Mouse (Mus musculus): ENCODE results near the gene Lsg1.

Lsg1 gene

DNA sequence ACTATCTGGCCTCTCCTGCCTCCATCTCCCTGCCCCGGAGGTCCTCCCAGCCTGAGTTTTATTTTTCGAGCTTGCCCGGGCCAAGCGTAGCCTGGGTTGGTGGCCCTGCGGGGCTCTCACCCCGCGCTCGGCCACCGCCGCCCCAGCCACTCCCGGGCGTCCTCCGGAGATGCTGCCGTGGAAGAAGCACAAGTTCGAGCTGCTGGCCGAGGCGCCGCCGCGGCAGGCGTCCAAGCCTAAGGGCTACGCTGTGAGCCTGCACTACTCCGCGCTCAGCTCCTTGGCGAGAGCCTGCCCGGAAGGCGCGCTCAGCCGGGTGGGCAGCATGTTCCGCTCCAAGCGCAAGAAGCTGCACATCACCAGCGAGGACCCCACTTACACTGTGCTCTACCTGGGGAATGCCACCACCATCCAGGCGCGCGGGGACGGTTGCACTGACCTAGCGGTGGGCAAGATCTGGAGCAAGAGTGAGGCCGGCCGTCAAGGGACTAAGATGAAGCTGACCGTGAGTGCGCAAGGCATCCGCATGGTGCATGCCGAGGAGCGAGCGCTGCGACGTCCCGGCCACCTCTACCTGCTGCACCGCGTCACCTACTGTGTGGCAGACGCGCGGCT is 13.1 kb upstream of the Lsg1 start:
- DNase-seq = peak; percentile 68

- DNase-seq = peak; percentile 96
Observed at GRCm38 (mm10) chr16:30599491-30600268, 12.3 kb upstream of the Lsg1 start, which contains the start of gene Fam43a. TSS of gene Fam43a (plus strand) at chr16:30599723.

GRCm38 (mm10) chr16:30596959-30597681 is 9.7 kb upstream of the Lsg1 start:
- DNase-seq = peak; percentile 97

GRCm38 (mm10) chr16:30595835-30596557 is 8.6 kb upstream of the Lsg1 start:
- no peak for DNase-seq

- DNase-seq = no peak
Observed at GRCm38 (mm10) chr16:30595356-30595755, 8.0 kb upstream of the Lsg1 start.

DNA sequence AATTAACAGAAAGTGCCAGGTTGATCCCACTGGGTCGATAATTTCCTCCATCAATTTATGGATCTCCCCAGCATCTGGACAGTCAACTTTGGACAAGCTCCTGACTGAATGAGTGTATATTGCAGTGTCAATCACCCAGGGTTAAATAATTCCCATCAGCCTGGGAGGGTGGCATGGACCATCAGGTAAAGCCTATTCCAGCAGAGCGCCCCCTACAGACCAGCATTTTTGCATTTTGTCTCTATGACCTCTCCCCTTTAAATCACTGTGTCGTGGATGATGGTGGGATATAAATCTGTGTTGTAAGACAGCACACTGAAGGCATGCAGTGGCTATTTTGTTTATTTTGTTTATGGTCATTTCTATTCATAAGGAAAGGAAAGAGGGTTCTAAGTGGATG is 4.6 kb upstream of the Lsg1 start:
- no peak for DNase-seq

- DNase-seq = peak; percentile 35
Observed at GRCm38 (mm10) chr16:30590264-30591209, 3.1 kb upstream of the Lsg1 start.

DNA sequence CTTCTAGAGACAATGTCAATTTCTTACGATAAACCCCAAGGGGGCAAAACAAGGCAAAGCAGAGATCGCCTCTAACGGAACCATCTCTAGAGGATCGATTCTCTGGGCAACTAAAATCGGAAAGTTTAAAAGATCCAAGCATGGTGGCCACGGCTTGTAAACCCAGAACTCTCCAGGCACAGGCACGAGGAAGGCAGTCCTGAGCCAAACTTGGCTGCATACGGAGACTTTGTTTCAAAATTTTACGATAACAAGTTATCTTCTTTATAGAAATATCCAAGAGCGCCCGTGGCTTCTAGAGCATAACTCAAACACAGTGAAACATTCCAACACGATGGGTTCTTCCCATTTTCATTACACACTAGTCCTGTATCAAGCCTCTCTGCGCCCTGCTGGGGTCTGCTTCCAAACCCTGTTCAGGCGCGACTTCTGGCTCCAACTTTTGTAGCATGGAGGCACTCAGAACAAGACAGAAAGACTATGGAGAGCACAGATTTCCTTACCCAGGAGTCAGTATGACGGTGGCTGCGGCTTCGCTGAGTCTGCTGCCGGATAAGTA is 378 bp downstream of the Lsg1 start:
- DNase-seq = no peak

- peak; percentile 54 for DNase-seq
Observed at GRCm38 (mm10) chr16:30580765-30581164, 6.6 kb downstream of the Lsg1 start.

GRCm38 (mm10) chr16:30576392-30576791 is 11.0 kb downstream of the Lsg1 start:
- DNase-seq = no peak

GRCm38 (mm10) chr16:30575815-30576214 is 11.6 kb downstream of the Lsg1 start:
- no peak for DNase-seq

DNA sequence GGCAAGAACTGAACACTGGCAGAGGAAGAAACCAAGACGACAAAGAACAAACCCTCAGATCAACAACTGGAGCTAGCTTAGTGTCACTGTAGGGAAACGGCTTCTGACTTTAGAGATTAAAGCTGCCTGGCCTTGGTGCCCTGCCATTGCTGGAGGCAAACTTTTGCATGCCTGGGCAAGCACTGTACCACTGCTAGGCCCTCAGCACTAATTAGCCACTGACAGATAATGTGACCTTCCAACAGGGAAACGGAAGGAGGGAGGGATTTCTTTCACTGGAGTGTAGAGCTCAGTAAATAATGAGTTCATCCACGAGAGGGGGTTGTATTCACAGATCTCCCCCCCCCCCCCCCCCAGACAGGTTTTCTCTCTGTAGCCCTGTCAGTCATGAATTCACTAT is 15.2 kb downstream of the Lsg1 start:
- DNase-seq = no peak

- no peak for DNase-seq
Observed at GRCm38 (mm10) chr16:30571378-30571777, 16.0 kb downstream of the Lsg1 start.

- no peak for DNase-seq
Observed at GRCm38 (mm10) chr16:30570173-30570572, 17.2 kb downstream of the Lsg1 start.

DNA sequence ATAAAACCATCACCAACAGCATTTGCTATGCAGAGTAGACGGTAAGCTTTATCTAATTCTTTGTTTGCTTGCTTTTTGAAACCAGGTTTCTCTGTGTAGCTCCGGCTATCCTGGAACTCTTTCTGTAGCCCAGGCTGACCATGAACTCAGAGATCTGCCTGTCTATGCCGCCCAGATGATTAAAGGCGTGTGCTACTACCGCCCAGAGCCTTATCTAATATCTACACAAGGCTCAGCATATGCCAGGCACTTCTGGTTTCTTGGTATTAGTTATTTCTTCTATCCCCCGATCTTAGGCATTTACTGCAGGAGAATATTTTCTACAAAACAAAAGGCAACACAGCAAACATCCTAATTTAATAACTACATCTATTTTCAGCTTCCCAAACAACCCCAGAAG is 21.8 kb downstream of the Lsg1 start:
- no peak for DNase-seq

DNA sequence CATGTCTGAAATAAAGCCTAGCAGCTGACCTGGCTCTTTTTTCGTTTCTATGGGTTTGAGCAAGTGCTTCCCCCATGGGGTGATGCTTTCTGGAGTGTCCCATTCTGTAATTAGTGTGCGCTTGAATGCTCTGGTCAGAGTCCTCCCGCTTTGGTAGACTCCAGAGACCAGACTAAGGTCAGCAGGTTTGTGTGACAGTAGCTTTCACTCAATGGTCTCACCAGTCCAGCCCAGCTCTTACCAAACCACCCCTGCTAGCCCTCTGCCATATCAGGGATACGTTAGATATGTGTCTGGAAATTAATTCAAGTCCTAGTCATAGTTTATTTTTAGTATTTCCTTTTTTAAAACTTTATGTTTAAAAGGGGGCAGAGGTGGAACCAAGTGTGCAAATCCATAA is 26.8 kb downstream of the Lsg1 start:
- DNase-seq = no peak

DNA sequence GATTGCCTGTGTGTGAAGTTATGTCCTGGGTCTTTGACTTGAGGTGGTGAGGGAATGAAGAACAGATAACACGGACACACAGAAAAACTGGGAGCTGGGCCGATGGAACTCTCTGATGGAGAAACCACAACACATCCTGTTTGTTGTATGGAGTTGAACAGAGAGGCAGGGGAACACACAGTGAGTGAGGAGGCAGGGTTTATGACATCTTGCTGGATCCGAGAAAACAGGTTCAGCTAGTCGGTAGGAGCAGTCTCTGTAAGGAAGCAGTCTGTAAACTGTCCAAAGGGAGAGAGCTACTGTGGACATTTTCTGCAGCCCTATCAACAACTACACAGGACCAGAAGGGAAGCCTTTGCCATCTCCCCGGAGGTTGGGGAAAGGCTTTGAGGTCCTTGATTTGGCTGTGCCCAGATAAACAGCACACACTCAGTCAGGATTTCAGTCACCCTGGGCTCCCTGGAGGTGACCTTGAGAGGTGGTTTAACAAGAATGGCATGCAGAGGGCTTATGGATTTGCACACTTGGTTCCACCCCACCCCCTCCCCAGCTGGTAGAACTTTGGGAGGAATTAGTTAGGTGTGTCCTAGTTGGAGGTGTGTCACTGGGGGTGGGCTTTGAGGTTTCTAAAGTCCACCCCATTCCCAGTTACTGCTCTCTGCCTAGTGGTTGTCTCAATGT is 27.9 kb downstream of the Lsg1 start:
- DNase-seq = no peak

- DNase-seq = no peak
Observed at GRCm38 (mm10) chr16:30554109-30554508, 33.3 kb downstream of the Lsg1 start.

DNA sequence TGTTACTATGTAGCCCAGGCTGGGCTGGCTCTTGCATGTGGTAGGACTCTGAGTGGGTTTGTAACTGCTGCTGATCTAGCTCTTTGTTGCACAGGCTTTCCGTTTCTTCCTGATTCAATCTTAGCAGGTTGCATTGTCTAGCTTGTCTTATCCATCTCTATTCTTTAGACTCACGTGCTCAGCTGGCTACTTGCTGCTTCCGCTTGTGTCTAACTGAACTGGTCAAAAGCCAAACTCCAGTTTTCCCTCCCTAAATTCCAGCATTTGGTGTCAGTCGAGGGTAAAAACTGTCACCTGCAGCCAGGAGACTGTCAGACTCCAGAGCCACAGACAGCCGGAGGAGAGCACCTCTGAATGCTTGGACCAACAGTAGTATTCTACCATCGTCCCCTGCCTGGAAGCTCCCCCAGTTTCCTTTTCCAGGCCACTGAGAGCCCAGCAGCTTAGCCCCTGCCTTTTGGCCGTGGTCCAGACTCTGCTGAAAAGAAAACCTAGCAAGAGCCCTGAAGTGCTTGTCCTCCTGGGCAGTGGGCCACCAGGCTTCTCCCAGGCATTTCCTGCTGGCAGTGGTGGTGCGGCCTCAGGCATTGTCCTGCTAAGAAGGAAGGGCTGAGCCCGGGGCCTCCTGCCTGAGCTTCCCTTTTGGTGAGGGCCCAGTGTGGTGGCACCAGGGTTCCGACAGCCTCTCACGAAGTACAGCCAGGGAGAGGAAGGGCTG is 34.6 kb downstream of the Lsg1 start:
- peak; percentile 97 for DNase-seq

- peak; percentile 21 for DNase-seq
Observed at GRCm38 (mm10) chr16:30550748-30551192, 36.6 kb downstream of the Lsg1 start, which contains the start of gene Tmem44. TSS of gene Tmem44 (minus strand) at chr16:30550842.
